Mouse (Mus musculus) CD4-positive helper T cell, adult 2 months (primary cell): Measurements from ENCODE around the gene Prkca.

Source experiments
- DNase-seq: peaks from one replicate; pipeline ENCODE4 v3.0.0-alpha.2; 2012; ENCODE audit warnings: low read depth, missing footprints, low spot score

Gene Prkca

GRCm38 (mm10) chr11:107950211-107950610 lies 393.5 kb downstream of the Prkca start:
- DNase-seq: no peak

GRCm38 (mm10) chr11:107947951-107948350 lies 395.8 kb downstream of the Prkca start:
- no peak for DNase-seq

GRCm38 (mm10) chr11:107946823-107947222 lies 396.9 kb downstream of the Prkca start:
- no peak for DNase-seq

- no peak for DNase-seq
Observed at GRCm38 (mm10) chr11:107936929-107937328, 406.8 kb downstream of the Prkca start.

DNA sequence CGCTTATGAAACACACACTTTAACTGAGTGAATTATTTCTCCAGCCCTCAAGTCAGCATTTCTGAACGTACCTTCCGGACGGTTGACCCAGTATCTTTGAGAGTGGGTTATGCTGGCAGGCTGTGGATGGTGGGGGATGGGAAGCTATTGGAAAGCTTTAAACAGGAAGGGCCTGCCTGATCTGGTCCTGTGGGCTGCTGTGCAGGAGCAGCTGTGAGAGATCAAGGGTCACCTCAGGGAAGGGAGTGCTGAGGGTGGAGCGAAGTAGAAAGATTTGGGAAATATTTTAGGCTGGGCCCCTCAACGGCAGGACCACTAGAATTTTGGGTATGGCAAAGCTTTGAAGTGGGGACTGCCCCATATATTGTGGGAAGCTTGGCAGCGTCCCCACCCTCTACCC lies 412.0 kb downstream of the Prkca start:
- DNase-seq: no peak

DNA sequence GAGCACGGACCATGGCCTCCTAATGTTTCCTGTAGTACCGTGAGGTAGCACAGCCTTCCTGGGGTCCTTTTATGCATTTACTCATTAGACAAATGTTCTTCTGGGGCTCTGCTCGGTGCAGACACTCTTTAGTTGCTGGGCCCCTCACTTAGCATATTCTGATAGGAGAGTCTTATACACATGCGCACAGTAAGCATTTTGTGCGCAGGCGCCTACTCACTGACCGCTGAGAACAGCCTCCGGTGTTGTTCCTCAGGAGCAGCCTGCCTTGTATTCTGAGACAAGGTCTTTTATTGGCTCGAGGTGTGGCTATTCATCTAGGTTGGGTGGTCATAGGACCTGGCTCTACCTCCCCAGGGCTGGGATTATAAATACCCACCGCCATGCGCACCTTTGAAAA lies 412.4 kb downstream of the Prkca start:
- no peak for DNase-seq

GRCm38 (mm10) chr11:107929712-107930111 lies 414.0 kb downstream of the Prkca start:
- DNase-seq: no peak

- DNase-seq: no peak
Observed at GRCm38 (mm10) chr11:107919852-107920508, 423.7 kb downstream of the Prkca start.

DNA sequence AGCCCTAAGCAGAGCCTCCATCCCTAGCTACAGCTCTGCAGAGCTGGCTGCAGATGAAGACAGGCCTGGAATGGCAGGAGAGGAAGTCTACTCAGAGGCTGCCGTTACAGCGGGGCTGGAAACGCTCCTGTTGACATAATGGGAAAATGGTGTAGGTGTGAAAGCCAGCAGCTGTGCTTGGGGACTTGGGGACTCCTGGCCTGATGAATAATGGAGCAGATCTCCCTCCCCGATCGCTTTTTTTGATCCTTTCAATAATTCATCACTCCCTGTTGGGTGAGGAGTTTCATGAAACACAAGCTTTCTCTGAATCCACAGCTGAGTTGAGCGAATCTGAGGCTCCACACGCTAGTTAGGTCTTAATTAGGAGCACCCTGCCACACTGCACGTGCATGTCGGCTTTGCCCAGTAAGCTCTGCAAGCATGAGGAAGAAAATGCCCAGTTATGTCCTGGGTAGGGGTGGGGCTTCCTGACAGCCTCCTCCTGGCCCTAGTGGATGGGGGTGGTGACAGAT lies 425.9 kb downstream of the Prkca start:
- no peak for DNase-seq

- DNase-seq: no peak
Observed at GRCm38 (mm10) chr11:107914634-107915226, 429.0 kb downstream of the Prkca start, which contains the start of gene Cacng5. Gene Cacng5, minus strand, starts transcription at chr11:107915055.

- no peak for DNase-seq
Observed at GRCm38 (mm10) chr11:107913317-107913716, 430.4 kb downstream of the Prkca start.

DNA sequence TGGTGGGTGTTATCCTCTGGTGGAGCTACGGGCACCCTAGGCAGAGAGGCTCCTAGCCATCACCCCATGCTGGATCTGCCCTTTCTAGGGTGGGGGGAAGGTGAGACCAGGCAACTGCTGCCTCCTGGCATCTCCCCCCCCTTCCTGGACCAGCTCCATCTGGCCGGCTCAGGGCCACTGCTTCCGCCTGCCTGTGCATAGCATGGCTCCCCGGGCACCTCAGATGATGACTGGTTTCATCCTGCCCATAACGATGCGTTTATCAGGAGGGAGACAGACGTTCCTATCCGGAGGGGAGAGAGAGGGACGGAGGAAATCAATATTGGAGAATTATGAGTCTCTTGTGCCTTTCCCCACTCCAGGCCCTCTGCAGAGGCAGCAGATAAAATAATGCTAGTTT lies 438.4 kb downstream of the Prkca start:
- DNase-seq: no peak

DNA sequence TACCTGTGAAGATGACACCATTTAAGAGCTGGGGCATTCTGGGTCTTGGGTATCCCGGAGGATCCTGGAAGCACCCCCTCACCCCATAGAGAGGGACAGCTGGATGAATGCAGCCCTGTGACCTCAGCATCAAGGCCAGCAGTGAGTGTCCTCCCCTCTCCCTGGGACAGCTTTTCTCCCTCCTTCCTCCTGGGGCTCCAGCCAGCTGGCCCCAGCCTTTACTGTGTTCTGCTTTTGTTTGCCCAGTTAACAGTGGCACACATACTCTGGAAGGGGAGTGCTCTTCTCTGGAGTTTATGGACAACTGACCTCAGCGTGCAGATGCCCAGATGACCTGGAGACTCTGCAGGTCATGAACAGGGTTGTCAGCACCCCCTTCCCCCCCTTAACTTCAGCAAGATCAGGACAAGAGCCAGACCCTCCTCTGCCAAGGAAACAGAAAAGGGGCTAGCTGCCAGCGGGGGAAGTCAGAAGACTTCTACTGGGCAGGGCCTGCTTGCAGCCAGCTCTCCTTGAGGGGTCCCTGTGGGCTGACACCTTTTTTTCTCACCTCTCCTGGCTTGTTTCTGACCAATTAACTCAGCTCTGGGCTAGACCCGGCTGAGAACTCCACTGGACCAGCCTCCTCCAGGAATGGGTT lies 439.6 kb downstream of the Prkca start:
- DNase-seq: no peak

- DNase-seq: no peak
Observed at GRCm38 (mm10) chr11:107900470-107900869, 443.3 kb downstream of the Prkca start.

GRCm38 (mm10) chr11:107898698-107899097 lies 445.0 kb downstream of the Prkca start:
- DNase-seq: no peak

GRCm38 (mm10) chr11:107895635-107896034 lies 448.1 kb downstream of the Prkca start:
- no peak for DNase-seq

DNA sequence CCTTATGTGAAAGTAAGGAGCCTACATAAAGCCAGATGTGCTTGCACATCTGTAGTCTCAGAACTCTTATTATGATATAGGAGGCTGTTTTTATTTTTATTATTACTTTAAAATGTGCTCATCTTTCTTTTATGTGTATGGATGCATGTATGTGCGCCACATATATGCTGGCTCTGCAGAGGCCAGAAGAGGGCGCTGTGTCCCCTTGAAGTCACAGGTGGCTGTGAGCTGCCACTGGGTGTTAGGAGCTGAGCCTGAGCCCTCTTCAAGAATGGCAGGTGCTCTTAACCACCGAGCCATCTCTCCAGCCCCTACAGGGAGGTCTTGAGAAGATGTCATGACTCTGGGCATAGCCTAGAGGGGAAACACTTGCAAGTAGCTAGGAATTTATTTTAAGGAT lies 452.4 kb downstream of the Prkca start:
- DNase-seq: no peak

GRCm38 (mm10) chr11:107887342-107887741 lies 456.4 kb downstream of the Prkca start:
- DNase-seq: no peak
